Mouse (Mus musculus) liver, adult 2 months (tissue): ENCODE measurements around the gene Lasp1.

ENCODE experiments used
- CTCF ChIP-seq: fragments of 200-500 bp; IDR thresholded peaks from 2 replicates; pipeline ENCODE4 v1.5.1; 2011; ENCODE audit warnings: low read depth, low read length, control low read depth
- POLR2A ChIP-seq: fragments of 200-500 bp; IDR thresholded peaks from 2 replicates; pipeline ENCODE4 v1.6.1; 2011; ENCODE audit warnings: low read length, control low read depth; ENCODE audit not compliant: insufficient read depth; ENCODE audit errors: extremely low read depth

DNA sequence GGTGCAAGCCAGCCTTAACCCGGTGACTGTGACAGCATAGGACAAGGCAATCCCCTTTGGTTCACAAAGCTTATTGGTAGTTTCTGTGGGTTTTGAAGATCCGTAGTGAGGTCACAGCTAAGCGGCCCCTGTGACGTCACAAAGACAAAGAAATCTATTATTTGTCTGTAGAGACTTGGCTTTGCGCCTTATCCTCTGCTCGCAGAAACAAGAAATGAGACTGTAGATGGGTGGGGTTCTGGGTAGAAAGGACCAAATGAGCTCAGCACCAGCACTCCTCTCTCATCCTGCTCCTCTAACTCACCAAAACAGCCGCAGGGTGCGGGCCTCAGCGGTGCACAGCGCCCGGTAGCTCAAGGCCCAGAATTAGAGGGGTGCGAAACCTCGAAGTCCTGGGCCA is 23.6 kb upstream of the Lasp1 start:
- TF ChIP-seq CTCF (no peak), POLR2A (no peak)
